Mouse (Mus musculus) embryonic facial prominence, embryonic 14.5 days (tissue): Measurements from ENCODE around the gene Tmem170b. TPM values are rescaled to one million over a fixed set of nuclear protein-coding genes. Genes with fewer than 3 reads are reported as not detected.

Experiments used
- ATAC-seq: fragments of 200-750 bp; cut with Nextera tagmentation; 2 replicates; pipeline ENCODE4 v1.8.0; 2017; ENCODE audit warnings: low read depth, moderate number of reproducible peaks, moderate TSS enrichment
- DNase-seq: peaks from one replicate; pipeline ENCODE4 v3.0.0-alpha.2; 2015; ENCODE audit warnings: low spot score
- H3K27ac ChIP-seq: fragments of 300-500 bp; sonication (generic); replicated peaks from 2 replicates; pipeline ENCODE4 v1.5.1; 2014; ENCODE audit warnings: low read depth, mild to moderate bottlenecking, low read length, moderate library complexity
- H3K27me3 ChIP-seq: fragments of 300-500 bp; sonication (generic); replicated peaks from 2 replicates; pipeline ENCODE4 v1.6.1; 2014; ENCODE audit warnings: low read length; ENCODE audit not compliant: control insufficient read depth, insufficient read depth
- H3K36me3 ChIP-seq: fragments of 300-500 bp; sonication (generic); 2 replicates; pipeline ENCODE4 v1.6.1; 2014; ENCODE audit warnings: low read length, mixed read lengths; ENCODE audit not compliant: control insufficient read depth, insufficient read depth
- H3K4me1 ChIP-seq: fragments of 300-500 bp; sonication (generic); 2 replicates; pipeline ENCODE4 v1.6.1; 2014; ENCODE audit warnings: antibody characterized with exemption, low read length; ENCODE audit not compliant: control insufficient read depth, insufficient read depth
- H3K4me2 ChIP-seq: fragments of 300-500 bp; sonication (generic); 2 replicates; pipeline ENCODE4 v1.6.1; 2014; ENCODE audit warnings: low read depth, mild to moderate bottlenecking, low read length, moderate library complexity, mixed read lengths
- H3K4me3 ChIP-seq: fragments of 300-500 bp; sonication (generic); 2 replicates; pipeline ENCODE4 v1.5.1; 2014; ENCODE audit warnings: low read depth, mild to moderate bottlenecking, low read length
- H3K9ac ChIP-seq: fragments of 300-500 bp; sonication (generic); 2 replicates; pipeline ENCODE4 v1.6.1; 2014; ENCODE audit warnings: low read depth, mild to moderate bottlenecking, low read length, moderate library complexity, mixed read lengths
- H3K9me3 ChIP-seq: fragments of 300-500 bp; sonication (generic); 2 replicates; pipeline ENCODE4 v1.6.1; 2016; ENCODE audit warnings: low read length; ENCODE audit not compliant: control insufficient read depth
- WGBS: fragments of 180-500 bp; shearing (Covaris S2); extraction: QIAGEN DNeasy Blood & Tissue Kit; methylation state at CpG from one replicate; pipeline ENCODE4 v1.1.7; 2014; 5-methylcytosine and 5-hydroxymethylcytosine counted together
- polyA plus RNA-seq: library from polyadenylated mRNA; unstranded; fragments of >200 nt; fragmentation: Nextera tagmentation; extraction: Ambion mirVana; gene quantifications from 2 replicates; pipeline ENCODE4 v1.2.1, GENCODE M21; 2014

Tmem170b gene
- polyA plus RNA-seq, 1 experiment from 2014 or later: 14.9 TPM

- H3K27ac ChIP-seq: no peak overlapping the region
- no peak overlapping the region for H3K4me3 ChIP-seq
- no peaks in the 10 kb centered on the region for H3K9me3 ChIP-seq
- WGBS: 89% methylated on average over 3 of the region's 3 CpGs
- H3K36me3 ChIP-seq: no peaks in the 10 kb centered on the region
- no peak overlapping the region for H3K9ac ChIP-seq
- no peak for ATAC-seq
- H3K27me3 ChIP-seq: no peaks in the 10 kb centered on the region
- H3K4me2 ChIP-seq: no peak overlapping the region
- DNase-seq: no peak
- H3K4me1 ChIP-seq: no peaks in the 10 kb centered on the region
Observed at GRCm38 (mm10) chr13:41675498-41675897, 69.8 kb downstream of the Tmem170b start.

GRCm38 (mm10) chr13:41675966-41676835 is 70.5 kb downstream of the Tmem170b start:
- H3K36me3 ChIP-seq: no peaks in the 10 kb centered on the region
- no peaks in the 10 kb centered on the region for H3K27me3 ChIP-seq
- H3K4me1 ChIP-seq: no peaks in the 10 kb centered on the region
- H3K9ac ChIP-seq: no peak overlapping the region
- no peak overlapping the region for H3K4me2 ChIP-seq
- WGBS: 62% methylated on average over 9 of the region's 9 CpGs
- ATAC-seq (no peak), DNase-seq (no peak)
- H3K27ac ChIP-seq: no peak overlapping the region
- no peaks in the 10 kb centered on the region for H3K9me3 ChIP-seq
- no peak overlapping the region for H3K4me3 ChIP-seq

- no peak overlapping the region for H3K4me2 ChIP-seq
- H3K4me1 ChIP-seq: 0 out of 2 replicates have a peak, but pooled peaks cover 3% of the 10 kb centered on the region
- DNase-seq: peak; percentile 55
- no peaks in the 10 kb centered on the region for H3K27me3 ChIP-seq
- 36% methylated on average over 7 of the region's 7 CpGs for WGBS
- H3K36me3 ChIP-seq: no peaks in the 10 kb centered on the region
- H3K9ac ChIP-seq: no peak overlapping the region
- ATAC-seq: no peak
- no peak overlapping the region for H3K27ac ChIP-seq
- H3K9me3 ChIP-seq: no peaks in the 10 kb centered on the region
- no peak overlapping the region for H3K4me3 ChIP-seq
Observed at GRCm38 (mm10) chr13:41676836-41677186, 71.1 kb downstream of the Tmem170b start.

- Histone ChIP-seq H3K9me3 (no peaks in the 10 kb centered on the region), H3K27me3 (no peaks in the 10 kb centered on the region), H3K4me3 (no peak overlapping the region), H3K9ac (no peak overlapping the region), H3K27ac (no peak overlapping the region), H3K4me1 (0 out of 2 replicates have a peak, but pooled peaks cover 3% of the 10 kb centered on the region), H3K4me2 (no peak overlapping the region), H3K36me3 (no peaks in the 10 kb centered on the region)
- WGBS: 48% methylated on average over 12 of the region's 12 CpGs
- ATAC-seq (no peak), DNase-seq (no peak)
Observed at GRCm38 (mm10) chr13:41680854-41681549, 75.3 kb downstream of the Tmem170b start.

- no peaks in the 10 kb centered on the region for H3K27me3 ChIP-seq
- ATAC-seq (no peak), DNase-seq (no peak)
- WGBS: 85% methylated on average over 12 of the region's 12 CpGs
- no peaks in the 10 kb centered on the region for H3K36me3 ChIP-seq
- H3K4me3 ChIP-seq: no peak overlapping the region
- no peak overlapping the region for H3K9ac ChIP-seq
- no peaks in the 10 kb centered on the region for H3K9me3 ChIP-seq
- H3K4me2 ChIP-seq: no peak overlapping the region
- H3K4me1 ChIP-seq: 0 out of 2 replicates have a peak, but pooled peaks cover 3% of the 10 kb centered on the region
- H3K27ac ChIP-seq: no peak overlapping the region
Observed at GRCm38 (mm10) chr13:41682341-41683119, 76.8 kb downstream of the Tmem170b start.

GRCm38 (mm10) chr13:41683356-41684012 is 77.8 kb downstream of the Tmem170b start:
- Histone ChIP-seq H3K9ac (no peak overlapping the region), H3K36me3 (no peaks in the 10 kb centered on the region), H3K27ac (no peak overlapping the region), H3K4me2 (no peak overlapping the region), H3K27me3 (no peaks in the 10 kb centered on the region), H3K4me3 (no peak overlapping the region), H3K4me1 (0 out of 2 replicates have a peak, but pooled peaks cover 3% of the 10 kb centered on the region), H3K9me3 (no peaks in the 10 kb centered on the region)
- ATAC-seq: no peak
- no peak for DNase-seq
- WGBS: 79% methylated on average over 11 of the region's 11 CpGs

- no peaks in the 10 kb centered on the region for H3K9me3 ChIP-seq
- WGBS: 71% methylated on average over 11 of the region's 11 CpGs
- H3K36me3 ChIP-seq: no peaks in the 10 kb centered on the region
- no peak overlapping the region for H3K4me3 ChIP-seq
- H3K27me3 ChIP-seq: no peaks in the 10 kb centered on the region
- no peak for ATAC-seq
- H3K27ac ChIP-seq: no peak overlapping the region
- no peak for DNase-seq
- H3K9ac ChIP-seq: no peak overlapping the region
- no peak overlapping the region for H3K4me2 ChIP-seq
- 0 out of 2 replicates have a peak, but pooled peaks cover 10% of the 10 kb centered on the region for H3K4me1 ChIP-seq
Observed at GRCm38 (mm10) chr13:41685499-41685898, 79.8 kb downstream of the Tmem170b start.

GRCm38 (mm10) chr13:41689055-41689454 is 83.3 kb downstream of the Tmem170b start:
- no peak overlapping the region for H3K4me3 ChIP-seq
- no peak for ATAC-seq
- H3K36me3 ChIP-seq: no peaks in the 10 kb centered on the region
- 66% methylated on average over 6 of the region's 6 CpGs for WGBS
- no peak for DNase-seq
- H3K4me2 ChIP-seq: no peak overlapping the region
- H3K27ac ChIP-seq: no peak overlapping the region
- no peaks in the 10 kb centered on the region for H3K27me3 ChIP-seq
- H3K4me1 ChIP-seq: 0 out of 2 replicates have a peak, but pooled peaks cover 6% of the 10 kb centered on the region
- H3K9ac ChIP-seq: no peak overlapping the region
- H3K9me3 ChIP-seq: no peaks in the 10 kb centered on the region
